Mouse (Mus musculus) forebrain, embryonic 16.5 days (tissue): ENCODE measurements at regions not wholly inside any gene's neighbourhood (a gene's known extent, or its start where the extent isn't known, plus 50 kb on each side); places are given as distances from the start of the nearest gene placed in this dataset.

Experiments
- ATAC-seq: fragments of 200-750 bp; cut with Nextera tagmentation; 2 replicates; pipeline ENCODE4 v1.8.0; 2017; ENCODE audit warnings: mild to moderate bottlenecking, moderate library complexity
- H3K27ac ChIP-seq: fragments of 300-500 bp; sonication (generic); 2 replicates; pipeline ENCODE4 v1.5.1; 2014; ENCODE audit warnings: low read length, control low read depth
- H3K27me3 ChIP-seq: fragments of 300-500 bp; sonication (generic); replicated peaks from 2 replicates; pipeline ENCODE4 v1.6.1; 2014; ENCODE audit warnings: low read length; ENCODE audit not compliant: control insufficient read depth, insufficient read depth
- H3K36me3 ChIP-seq: fragments of 300-500 bp; sonication (generic); 2 replicates; pipeline ENCODE4 v1.6.1; 2014; ENCODE audit not compliant: control insufficient read depth, insufficient read depth
- H3K4me1 ChIP-seq: fragments of 300-500 bp; sonication (generic); replicated peaks from 2 replicates; pipeline ENCODE4 v1.6.1; 2014; ENCODE audit warnings: low read length; ENCODE audit not compliant: control insufficient read depth, insufficient read depth
- H3K4me2 ChIP-seq: fragments of 300-500 bp; sonication (generic); 2 replicates; pipeline ENCODE4 v1.6.1; 2014; ENCODE audit warnings: mild to moderate bottlenecking, low read length, control low read depth
- H3K4me3 ChIP-seq: fragments of 300-500 bp; sonication (generic); replicated peaks from 2 replicates; pipeline ENCODE4 v1.5.1; 2014; ENCODE audit warnings: mild to moderate bottlenecking, low read length, control low read depth
- H3K9ac ChIP-seq: fragments of 300-500 bp; sonication (generic); replicated peaks from 2 replicates; pipeline ENCODE4 v1.6.1; 2014; ENCODE audit warnings: low read depth, low read length, control low read depth
- H3K9me3 ChIP-seq: fragments of 300-500 bp; sonication (generic); 2 replicates; pipeline ENCODE4 v1.6.1; 2016; ENCODE audit warnings: low read length; ENCODE audit not compliant: control insufficient read depth
- WGBS: fragments of 180-500 bp; shearing (Covaris S2); extraction: QIAGEN DNeasy Blood & Tissue Kit; methylation state at CpG from one replicate; pipeline ENCODE4 v1.1.7; 2014; 5-methylcytosine and 5-hydroxymethylcytosine counted together

DNA sequence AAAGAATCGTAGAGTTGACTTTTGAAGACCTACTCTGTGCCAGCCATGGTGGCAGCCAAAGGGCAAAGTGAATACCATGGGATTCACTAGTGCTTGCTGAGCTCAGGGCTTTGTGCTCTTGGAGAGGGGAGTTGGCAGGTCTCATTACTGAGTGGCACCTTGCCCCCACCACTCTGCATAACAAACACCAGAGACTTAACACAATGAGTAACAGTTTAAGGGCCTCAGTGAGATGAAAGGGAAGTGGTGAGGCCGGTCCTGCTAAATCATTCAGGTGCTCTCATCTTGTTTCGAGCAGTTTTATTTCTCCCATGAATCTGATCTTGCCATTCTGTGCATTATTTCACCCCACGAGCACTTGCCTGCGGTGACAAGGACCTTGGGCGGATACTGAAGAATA, 80.1 kb upstream of the Sorcs3 start:
- no peaks in the 10 kb centered on the region for H3K9me3 ChIP-seq
- H3K9ac ChIP-seq, result no peak overlapping the region
- no peaks in the 10 kb centered on the region for H3K4me1 ChIP-seq
- WGBS, result 81% methylated on average over 6 of the region's 6 CpGs
- no peak for ATAC-seq
- H3K27ac ChIP-seq, result no peak overlapping the region
- H3K27me3 ChIP-seq, result no peaks in the 10 kb centered on the region
- no peak overlapping the region for H3K4me2 ChIP-seq
- H3K4me3 ChIP-seq, result no peak overlapping the region
- H3K36me3 ChIP-seq, result no peaks in the 10 kb centered on the region

- no peak overlapping the region for H3K27ac ChIP-seq
- H3K27me3 ChIP-seq, result no peaks in the 10 kb centered on the region
- no peaks in the 10 kb centered on the region for H3K36me3 ChIP-seq
- no peaks in the 10 kb centered on the region for H3K9me3 ChIP-seq
- no peak overlapping the region for H3K4me3 ChIP-seq
- ATAC-seq, result no peak
- WGBS, result 45% methylated on average over 12 of the region's 12 CpGs
- no peak overlapping the region for H3K9ac ChIP-seq
- H3K4me2 ChIP-seq, result no peak overlapping the region
- no peaks in the 10 kb centered on the region for H3K4me1 ChIP-seq
These were observed 77.7 kb upstream of the Sorcs3 start for GRCm38 (mm10) chr19:48128089-48128488.

GRCm38 (mm10) chr19:48136231-48136630, 69.6 kb upstream of the Sorcs3 start:
- Histone ChIP-seq H3K4me3 (no peak overlapping the region), H3K27me3 (no peaks in the 10 kb centered on the region), H3K4me2 (no peak overlapping the region), H3K9ac (no peak overlapping the region), H3K36me3 (no peaks in the 10 kb centered on the region), H3K4me1 (no peaks in the 10 kb centered on the region), H3K9me3 (no peaks in the 10 kb centered on the region), H3K27ac (no peak overlapping the region)
- ATAC-seq, result no peak
- 93% methylated on average over 8 of the region's 8 CpGs for WGBS

DNA sequence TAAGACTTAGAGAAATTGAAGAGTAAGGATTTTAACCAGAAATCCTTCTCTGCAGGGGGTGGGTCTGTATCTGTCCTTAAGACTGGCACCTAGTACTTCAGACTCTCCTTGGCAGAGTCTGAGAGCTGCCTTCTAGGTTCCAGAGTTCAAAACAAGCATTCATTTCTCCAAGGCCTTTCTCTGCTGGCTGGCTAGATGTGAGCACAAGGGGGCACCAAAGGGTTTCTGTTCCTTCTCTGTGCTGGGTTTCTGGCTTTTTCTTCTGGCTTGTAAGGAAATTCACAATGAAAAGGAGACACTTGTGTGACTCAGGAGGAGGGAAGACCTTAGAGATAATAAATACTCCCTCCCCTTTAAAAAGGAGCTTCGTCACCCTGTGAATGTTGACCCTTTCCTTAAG, 61.7 kb upstream of the Sorcs3 start:
- peak; percentile 43; the same call in 1 of the 2 replicates for ATAC-seq
- H3K27me3 ChIP-seq, result no peaks in the 10 kb centered on the region
- no peak overlapping the region for H3K9ac ChIP-seq
- no peaks in the 10 kb centered on the region for H3K4me1 ChIP-seq
- no peaks in the 10 kb centered on the region for H3K9me3 ChIP-seq
- no peak overlapping the region for H3K4me3 ChIP-seq
- no peak overlapping the region for H3K27ac ChIP-seq
- no peak overlapping the region for H3K4me2 ChIP-seq
- WGBS, result 8% methylated on average over 1 of the region's 1 CpGs
- H3K36me3 ChIP-seq, result no peaks in the 10 kb centered on the region
